Mouse (Mus musculus) midbrain, embryonic 16.5 days (tissue): Measurements from ENCODE around the gene Klhdc8b. TPM values are rescaled to one million over a fixed set of nuclear protein-coding genes. Genes with fewer than 3 reads are reported as not detected.

Experiments
- ATAC-seq: fragments of 200-750 bp; cut with Nextera tagmentation; 2 replicates; pipeline ENCODE4 v1.8.0; 2017; ENCODE audit warnings: moderate TSS enrichment
- H3K27ac ChIP-seq: fragments of 300-500 bp; sonication (generic); 2 replicates; pipeline ENCODE4 v1.5.1; 2014; ENCODE audit warnings: mild to moderate bottlenecking, low read length, mixed read lengths
- H3K27me3 ChIP-seq: fragments of 300-500 bp; sonication (generic); 2 replicates; pipeline ENCODE4 v1.6.1; 2014; ENCODE audit warnings: low read depth, low read length, mixed read lengths; ENCODE audit not compliant: control insufficient read depth, insufficient read depth
- H3K36me3 ChIP-seq: fragments of 300-500 bp; sonication (generic); 2 replicates; pipeline ENCODE4 v1.6.1; 2014; ENCODE audit warnings: mild to moderate bottlenecking, low read length, moderate library complexity, mixed read lengths; ENCODE audit not compliant: control insufficient read depth, insufficient read depth
- H3K4me1 ChIP-seq: fragments of 300-500 bp; sonication (generic); 2 replicates; pipeline ENCODE4 v1.6.1; 2014; ENCODE audit warnings: mild to moderate bottlenecking, low read length, mixed read lengths; ENCODE audit not compliant: control insufficient read depth, insufficient read depth
- H3K4me2 ChIP-seq: fragments of 300-500 bp; sonication (generic); 2 replicates; pipeline ENCODE4 v1.6.1; 2014; ENCODE audit warnings: mild to moderate bottlenecking, low read length, mixed read lengths
- H3K4me3 ChIP-seq: fragments of 300-500 bp; sonication (generic); 2 replicates; pipeline ENCODE4 v1.5.1; 2014; ENCODE audit warnings: low read depth, mild to moderate bottlenecking, low read length, moderate library complexity, mixed read lengths
- H3K9ac ChIP-seq: fragments of 300-500 bp; sonication (generic); 2 replicates; pipeline ENCODE4 v1.6.1; 2014; ENCODE audit warnings: low read depth, low read length, mixed read lengths
- H3K9me3 ChIP-seq: fragments of 300-500 bp; sonication (generic); replicated peaks from 2 replicates; pipeline ENCODE4 v1.6.1; 2014; ENCODE audit warnings: mild to moderate bottlenecking, low read length, mixed read lengths; ENCODE audit not compliant: control insufficient read depth, poor library complexity, severe bottlenecking
- WGBS: fragments of 180-500 bp; shearing (Covaris S2); extraction: QIAGEN DNeasy Blood & Tissue Kit; methylation state at CpG from one replicate; pipeline ENCODE4 v1.1.7; 2014; 5-methylcytosine and 5-hydroxymethylcytosine counted together
- polyA plus RNA-seq: library from polyadenylated mRNA; unstranded; fragments of >200 nt; fragmentation: Nextera tagmentation; extraction: Ambion mirVana; gene quantifications from 2 replicates; pipeline ENCODE4 v1.2.1, GENCODE M21; 2015

Klhdc8b gene
- 72.6 and 81.0 TPM in 2 replicates for polyA plus RNA-seq

DNA sequence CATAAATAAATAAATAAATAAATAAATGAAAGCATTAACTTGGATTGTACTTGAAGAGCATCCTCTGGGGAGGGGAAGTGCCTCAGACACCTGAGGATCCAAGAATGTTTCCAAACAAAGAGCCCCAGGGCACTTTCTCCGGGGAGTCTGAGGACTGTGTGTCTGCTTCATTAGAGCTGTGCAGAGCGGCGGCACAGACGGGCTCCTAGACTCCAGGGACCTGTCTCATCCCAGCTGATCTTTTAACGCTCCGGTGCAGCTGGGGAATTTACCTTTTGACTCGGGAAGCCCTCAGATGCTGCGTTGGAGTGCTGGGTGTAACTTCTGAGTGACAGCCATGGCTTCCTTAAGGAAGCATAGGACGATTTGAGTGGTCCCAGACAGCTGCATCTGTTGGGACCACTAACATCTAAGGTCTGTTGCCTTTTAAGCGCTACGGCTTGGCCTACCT lies at the start of gene Klhdc8b:
Gene Klhdc8b (minus strand): TSS at position 401 of the 451 bp plus-strand sequence.
- ATAC-seq = 0 out of 2 replicates have a peak, but pooled peaks have one; percentile 10
- Histone ChIP-seq H3K27me3 (no peaks in the 10 kb centered on the region), H3K36me3 (peaks cover 11% of the 10 kb centered on the region), H3K4me2 (peak within 1 kb of the TSS; percentile 66), H3K4me1 (peaks cover 11% of the 10 kb centered on the region), H3K9ac (peak within 1 kb of the TSS; percentile 82), H3K9me3 (no peaks in the 10 kb centered on the region), H3K4me3 (peak within 1 kb of the TSS; percentile 82), H3K27ac (peak within 1 kb of the TSS; percentile 82)
- whole genome bisulfite sequencing = 19% methylated on average over 11 of the region's 11 CpGs

DNA sequence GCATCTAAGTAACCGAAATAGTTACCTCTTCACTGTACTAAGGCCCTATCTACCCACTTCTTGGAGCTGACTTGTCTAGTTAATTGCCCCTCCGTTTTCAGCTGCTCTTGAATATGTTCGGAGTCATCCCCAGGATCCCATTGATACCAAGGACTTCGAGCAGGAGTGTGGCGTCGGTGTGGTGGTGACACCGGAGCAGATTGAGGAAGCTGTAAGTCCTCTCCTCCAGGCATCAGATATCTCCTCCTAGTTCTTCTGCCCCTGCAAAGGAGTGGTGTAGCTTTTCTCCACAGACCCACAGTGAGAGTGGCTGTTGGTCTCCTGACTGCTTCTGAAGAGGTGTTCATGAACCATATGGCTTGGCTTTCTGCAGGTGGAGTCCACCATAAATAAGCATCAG lies 47.4 kb upstream of the Klhdc8b start:
- H3K9me3 ChIP-seq = no peaks in the 10 kb centered on the region
- H3K9ac ChIP-seq = no peak overlapping the region
- no peak for ATAC-seq
- no peak overlapping the region for H3K27ac ChIP-seq
- 91% methylated on average over 7 of the region's 7 CpGs for WGBS
- peak overlapping the region; percentile 89 for H3K4me2 ChIP-seq
- H3K4me1 ChIP-seq = peaks cover 17% of the 10 kb centered on the region
- H3K4me3 ChIP-seq = peak overlapping the region; percentile 75; the same call in 1 of the 2 replicates
- H3K27me3 ChIP-seq = no peaks in the 10 kb centered on the region
- H3K36me3 ChIP-seq = peaks cover 14% of the 10 kb centered on the region; the same call in 1 of the 2 replicates

DNA sequence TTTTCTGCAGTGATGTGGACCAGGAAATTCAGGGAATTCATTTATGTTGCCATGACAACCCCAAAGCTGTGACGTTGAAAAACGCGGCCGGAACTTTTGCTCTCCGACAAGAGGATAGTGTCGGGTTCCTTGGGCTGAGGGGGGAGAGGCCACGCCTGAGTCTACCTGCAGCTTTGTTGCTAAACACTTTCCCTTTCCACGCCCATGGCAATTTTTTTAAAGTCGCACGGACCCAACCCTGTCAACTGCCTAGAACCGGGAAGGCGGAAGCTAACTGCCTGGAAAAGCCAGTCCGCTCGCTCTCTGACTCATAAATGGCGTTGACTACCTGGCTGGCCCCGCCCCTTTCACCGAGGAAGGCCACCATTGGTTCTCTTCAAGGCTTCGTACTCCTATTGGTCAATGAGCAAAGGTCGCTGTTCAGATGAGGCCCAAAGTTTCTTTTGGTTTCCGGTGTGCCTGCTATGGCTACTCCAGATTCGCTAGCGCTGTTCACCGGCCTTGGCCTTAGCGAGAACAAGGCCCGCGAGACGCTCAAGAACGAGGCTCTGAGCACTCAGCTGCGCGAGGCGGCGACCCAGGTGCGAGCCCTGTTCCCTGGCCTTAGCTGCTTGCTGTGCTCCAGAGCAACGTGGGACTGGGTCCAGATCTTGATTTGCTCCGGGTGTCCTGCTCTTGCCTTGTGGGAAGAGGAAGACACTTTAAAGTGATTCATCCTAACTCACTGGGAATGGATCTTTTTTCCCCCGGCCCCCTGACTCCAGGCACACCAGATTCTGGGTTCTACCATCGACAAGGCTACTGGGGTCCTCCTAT lies 46.4 kb upstream of the Klhdc8b start, which contains the start of gene Qars:
Gene Qars (plus strand): TSS at position 88 of the 816 bp plus-strand sequence.
- peak within 1 kb of the TSS; percentile 78 for H3K27ac ChIP-seq
- peak within 1 kb of the TSS; percentile 75 for H3K4me3 ChIP-seq
- H3K4me1 ChIP-seq = peaks cover 17% of the 10 kb centered on the region
- H3K9me3 ChIP-seq = no peaks in the 10 kb centered on the region
- no peaks in the 10 kb centered on the region for H3K27me3 ChIP-seq
- peak within 1 kb of the TSS; percentile 89 for H3K4me2 ChIP-seq
- ATAC-seq = peak; percentile 96
- WGBS = under 1% methylated on average over 37 of the region's 37 CpGs
- H3K36me3 ChIP-seq = peaks cover 11% of the 10 kb centered on the region; the same call in 1 of the 2 replicates
- peak within 1 kb of the TSS; percentile 70 for H3K9ac ChIP-seq

- H3K4me3 ChIP-seq = no peak overlapping the region
Observed at GRCm38 (mm10) chr9:108506901-108507300, 45.5 kb upstream of the Klhdc8b start.

DNA sequence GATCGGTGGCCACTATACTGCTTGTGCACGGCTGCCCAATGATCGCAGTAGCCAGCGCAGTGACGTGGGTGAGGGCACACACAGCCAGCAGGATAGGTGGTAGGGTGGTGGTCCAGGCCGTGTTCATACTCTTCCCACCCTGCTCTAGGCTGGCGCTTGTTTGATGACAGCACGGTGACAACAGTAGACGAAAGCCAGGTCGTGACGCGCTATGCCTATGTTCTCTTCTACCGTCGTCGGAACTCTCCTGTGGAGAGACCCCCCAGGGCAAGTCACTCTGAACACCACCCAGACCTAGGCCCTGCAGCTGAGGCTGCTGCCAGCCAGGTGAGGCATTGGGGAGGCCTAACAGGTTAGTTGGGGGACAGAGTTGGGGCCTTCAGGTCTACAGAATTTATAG lies 38.6 kb upstream of the Klhdc8b start:
- no peak overlapping the region for H3K9ac ChIP-seq
- peaks cover 60% of the 10 kb centered on the region for H3K36me3 ChIP-seq
- H3K4me2 ChIP-seq = no peak overlapping the region
- no peak for ATAC-seq
- WGBS = 94% methylated on average over 15 of the region's 15 CpGs
- H3K27ac ChIP-seq = no peak overlapping the region
- no peak overlapping the region for H3K4me3 ChIP-seq
- H3K9me3 ChIP-seq = no peaks in the 10 kb centered on the region
- no peaks in the 10 kb centered on the region for H3K4me1 ChIP-seq
- no peaks in the 10 kb centered on the region for H3K27me3 ChIP-seq

More at GRCm38 (mm10) chr9:108506901-108507300, 45.5 kb upstream of the Klhdc8b start:
- Histone ChIP-seq H3K4me1 (peaks cover 17% of the 10 kb centered on the region), H3K4me2 (no peak overlapping the region; the same call in 1 of the 2 replicates), H3K9ac (no peak overlapping the region), H3K36me3 (0 out of 2 replicates have a peak, but pooled peaks cover 8% of the 10 kb centered on the region), H3K27ac (no peak overlapping the region; the same call in 1 of the 2 replicates), H3K9me3 (no peaks in the 10 kb centered on the region), H3K27me3 (no peaks in the 10 kb centered on the region)
- 84% methylated on average over 7 of the region's 7 CpGs for WGBS
- ATAC-seq = no peak

DNA sequence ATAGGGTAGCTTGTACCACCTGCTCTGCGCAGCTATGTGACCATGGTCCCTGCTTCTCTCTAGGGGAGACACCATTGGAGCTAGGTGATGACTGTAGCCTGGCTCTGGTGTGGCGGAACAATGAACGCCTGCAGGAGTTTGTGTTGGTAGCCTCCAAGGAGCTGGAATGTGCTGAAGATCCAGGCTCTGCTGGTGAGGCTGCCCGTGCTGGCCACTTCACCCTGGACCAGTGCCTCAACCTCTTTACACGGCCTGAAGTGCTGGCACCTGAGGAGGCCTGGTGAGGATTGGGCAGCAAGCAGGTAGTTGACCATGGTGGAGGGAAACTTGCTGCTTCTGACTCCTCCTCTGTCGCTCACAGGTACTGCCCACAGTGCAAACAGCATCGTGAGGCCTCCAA lies 37.9 kb upstream of the Klhdc8b start:
- H3K4me1 ChIP-seq = no peaks in the 10 kb centered on the region
- no peaks in the 10 kb centered on the region for H3K27me3 ChIP-seq
- H3K9me3 ChIP-seq = no peaks in the 10 kb centered on the region
- no peak overlapping the region for H3K4me2 ChIP-seq
- WGBS = 95% methylated on average over 7 of the region's 7 CpGs
- no peak overlapping the region for H3K27ac ChIP-seq
- no peak overlapping the region for H3K9ac ChIP-seq
- peaks cover 67% of the 10 kb centered on the region for H3K36me3 ChIP-seq
- no peak for ATAC-seq
- H3K4me3 ChIP-seq = no peak overlapping the region

DNA sequence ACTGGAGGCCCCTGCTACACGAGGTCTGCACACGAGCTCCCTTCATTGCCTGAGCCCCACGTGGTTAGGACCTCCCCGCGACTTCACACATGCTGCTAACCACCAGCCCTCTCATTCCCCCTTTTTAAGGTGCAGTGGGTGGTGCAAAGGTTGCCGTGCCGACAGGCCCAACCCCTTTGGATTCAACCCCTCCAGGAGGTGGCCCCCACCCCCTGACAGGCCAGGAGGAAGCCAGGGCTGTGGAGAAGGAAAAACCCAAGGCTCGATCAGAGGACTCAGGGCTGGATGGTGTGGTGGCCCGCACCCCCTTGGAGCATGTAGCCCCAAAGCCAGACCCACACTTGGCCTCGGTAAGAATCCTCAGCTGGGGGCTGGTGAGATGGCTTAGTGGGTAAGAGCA lies 33.5 kb upstream of the Klhdc8b start:
- ATAC-seq = no peak
- 80% methylated on average over 10 of the region's 10 CpGs for WGBS
- no peak overlapping the region for H3K4me3 ChIP-seq
- H3K9me3 ChIP-seq = no peaks in the 10 kb centered on the region
- H3K4me2 ChIP-seq = no peak overlapping the region
- H3K27ac ChIP-seq = no peak overlapping the region
- no peaks in the 10 kb centered on the region for H3K27me3 ChIP-seq
- H3K4me1 ChIP-seq = peaks cover 15% of the 10 kb centered on the region
- H3K9ac ChIP-seq = no peak overlapping the region
- peaks cover 65% of the 10 kb centered on the region for H3K36me3 ChIP-seq

- Histone ChIP-seq H3K9ac (no peak overlapping the region), H3K27ac (no peak overlapping the region), H3K4me1 (peaks cover 18% of the 10 kb centered on the region), H3K36me3 (peaks cover 59% of the 10 kb centered on the region), H3K27me3 (no peaks in the 10 kb centered on the region), H3K9me3 (no peaks in the 10 kb centered on the region), H3K4me3 (no peak overlapping the region), H3K4me2 (no peak overlapping the region)
- ATAC-seq = no peak
- 96% methylated on average over 19 of the region's 19 CpGs for WGBS
Observed at GRCm38 (mm10) chr9:108494146-108494825, 32.9 kb upstream of the Klhdc8b start.
